Mouse (Mus musculus) liver, postnatal 0 days (tissue): ENCODE results near the gene Thap12.

Source experiments
- CTCF ChIP-seq: sonication (generic); IDR thresholded peaks from 2 replicates; pipeline ENCODE4 v1.5.1; 2016; ENCODE audit warnings: antibody characterized with exemption, low read depth
- EP300 ChIP-seq: IDR thresholded peaks from 2 replicates; pipeline ENCODE4 v1.6.1; 2016; ENCODE audit warnings: antibody characterized with exemption, low read depth, mild to moderate bottlenecking

DNA sequence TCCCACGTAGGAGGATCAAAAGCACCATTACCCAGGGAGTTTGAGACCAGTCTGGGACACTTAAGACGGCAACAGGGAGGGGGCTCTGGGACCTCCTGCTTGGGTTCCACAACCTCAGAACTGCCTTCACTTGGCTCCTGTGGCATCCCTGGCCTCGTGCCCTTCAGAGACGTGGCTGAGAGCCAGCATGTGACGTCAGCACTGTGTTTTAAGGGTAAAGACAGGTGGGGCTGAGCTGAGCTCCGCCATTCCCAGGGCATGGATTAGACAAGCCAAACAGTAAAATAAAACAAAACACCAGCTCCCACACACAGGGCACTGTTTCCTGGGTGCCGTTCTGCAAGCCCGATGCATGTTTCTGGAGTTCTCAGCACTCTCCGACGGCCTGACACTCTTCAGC, 47.5 kb downstream of the Thap12 start:
- TF ChIP-seq CTCF (no peak), EP300 (no peak)
